Mouse (Mus musculus) right cerebral cortex, postnatal 36 days (tissue): ENCODE measurements around the gene Snx15.

Experiments
- DNase-seq, 2 experiments: peaks; one replicate each; pipeline ENCODE4 v3.0.0; 2022; ENCODE audit warnings: low spot score in 2 of 2, mixed read lengths in 1 of 2

The Snx15 gene

GRCm38 (mm10) chr19:6071261-6071660 lies 56.8 kb downstream of the Snx15 start:
- no peak for DNase-seq

GRCm38 (mm10) chr19:6070571-6071250 lies 57.4 kb downstream of the Snx15 start:
- DNase-seq = no peak

- DNase-seq = no peak
These were observed 58.3 kb downstream of the Snx15 start for GRCm38 (mm10) chr19:6069851-6070250.
